Mouse (Mus musculus) cortical plate, adult 2 months (tissue): ENCODE measurements around the gene 1700092M07Rik. TPM values are rescaled to one million over a fixed set of nuclear protein-coding genes. Genes with fewer than 3 reads are reported as not detected.

Experiments
- H3K27ac ChIP-seq: fragments of 200-500 bp; 2 replicates; pipeline ENCODE4 v1.5.1; 2012; ENCODE audit warnings: low read length, control low read depth, inconsistent platforms; ENCODE audit not compliant: insufficient read depth
- H3K4me1 ChIP-seq: fragments of 200-500 bp; 2 replicates; pipeline ENCODE4 v1.6.1; 2011; ENCODE audit warnings: low read length; ENCODE audit not compliant: control insufficient read depth, insufficient read depth
- H3K4me3 ChIP-seq: fragments of 200-500 bp; 2 replicates; pipeline ENCODE4 v1.5.1; 2011; ENCODE audit warnings: mild to moderate bottlenecking, low read length, control low read depth; ENCODE audit not compliant: insufficient read depth
- CTCF ChIP-seq: fragments of 200-500 bp; IDR thresholded peaks from 2 replicates; pipeline ENCODE4 v1.5.1; 2011; ENCODE audit warnings: mild to moderate bottlenecking, control low read depth, low read length; ENCODE audit not compliant: insufficient read depth; ENCODE audit errors: extremely low read depth
- POLR2A ChIP-seq: fragments of 200-500 bp; IDR thresholded peaks from 2 replicates; pipeline ENCODE4 v1.6.1; 2011; ENCODE audit warnings: mild to moderate bottlenecking, low read length, control low read depth; ENCODE audit not compliant: insufficient read depth; ENCODE audit errors: extremely low read depth
- polyA plus RNA-seq: library from polyadenylated mRNA; depleted of rRNA; stranded (reverse); fragments of >200 nt; gene quantifications from 2 replicates; pipeline ENCODE4 v1.2.3, GENCODE M21; 2012

1700092M07Rik gene
- polyA plus RNA-seq, 1 experiment, result not detected

GRCm38 (mm10) chr19:8736160-8736467, 4.4 kb upstream of the 1700092M07Rik start:
- TF ChIP-seq CTCF (no peak), POLR2A (no peak)
- Histone ChIP-seq H3K27ac (no peak overlapping the region), H3K4me3 (peak overlapping the region; percentile 93), H3K4me1 (no peaks in the 10 kb centered on the region)

- Histone ChIP-seq H3K4me3 (no peak overlapping the region), H3K4me1 (peaks cover 5% of the 10 kb centered on the region; the same call in 1 of the 2 replicates), H3K27ac (no peak overlapping the region)
- TF ChIP-seq CTCF (no peak), POLR2A (no peak)
Observed at GRCm38 (mm10) chr19:8738911-8739310, 1.6 kb upstream of the 1700092M07Rik start.

DNA sequence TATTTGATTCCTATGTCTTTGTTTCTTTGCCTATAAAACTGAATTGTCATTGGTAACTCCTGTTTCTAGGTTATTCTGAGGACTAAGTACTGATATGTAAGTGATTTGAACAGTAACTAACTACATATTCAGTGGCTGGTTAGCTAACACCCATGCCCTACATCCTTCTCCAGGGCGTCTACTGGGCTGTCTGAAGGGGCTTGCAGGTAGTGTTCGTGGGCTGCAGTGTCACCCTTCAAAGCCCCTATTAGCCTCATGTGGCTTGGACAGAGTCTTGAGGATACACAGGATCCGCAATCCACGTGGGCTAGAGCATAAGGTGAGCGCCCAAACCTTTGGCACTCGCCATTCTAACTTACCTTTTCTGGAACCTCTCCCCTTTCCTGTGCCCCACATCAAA, 872 bp upstream of the 1700092M07Rik start:
- H3K27ac ChIP-seq, result no peak overlapping the region
- H3K4me3 ChIP-seq, result no peak overlapping the region
- TF ChIP-seq CTCF (no peak), POLR2A (no peak)
- H3K4me1 ChIP-seq, result peaks cover 5% of the 10 kb centered on the region; the same call in 1 of the 2 replicates

GRCm38 (mm10) chr19:8741243-8741869, 838 bp downstream of the 1700092M07Rik start, which contains the start of gene Stx5a:
Gene Stx5a, plus strand, starts transcription at chr19:8741413.
- Histone ChIP-seq H3K27ac (peak within 1 kb of the TSS; percentile 93), H3K4me3 (peak within 1 kb of the TSS; percentile 53), H3K4me1 (peaks cover 5% of the 10 kb centered on the region; the same call in 1 of the 2 replicates)
- TF ChIP-seq POLR2A (peak; percentile 77), CTCF (no peak)

GRCm38 (mm10) chr19:8742176-8742575, 1.7 kb downstream of the 1700092M07Rik start:
- no peak for TF ChIP-seq CTCF
- no peak for TF ChIP-seq POLR2A
- H3K4me1 ChIP-seq, result peaks cover 5% of the 10 kb centered on the region; the same call in 1 of the 2 replicates
- H3K27ac ChIP-seq, result 0 out of 2 replicates have a peak overlapping the region, but pooled peaks have one; percentile 17
- peak overlapping the region; percentile 53 for H3K4me3 ChIP-seq

DNA sequence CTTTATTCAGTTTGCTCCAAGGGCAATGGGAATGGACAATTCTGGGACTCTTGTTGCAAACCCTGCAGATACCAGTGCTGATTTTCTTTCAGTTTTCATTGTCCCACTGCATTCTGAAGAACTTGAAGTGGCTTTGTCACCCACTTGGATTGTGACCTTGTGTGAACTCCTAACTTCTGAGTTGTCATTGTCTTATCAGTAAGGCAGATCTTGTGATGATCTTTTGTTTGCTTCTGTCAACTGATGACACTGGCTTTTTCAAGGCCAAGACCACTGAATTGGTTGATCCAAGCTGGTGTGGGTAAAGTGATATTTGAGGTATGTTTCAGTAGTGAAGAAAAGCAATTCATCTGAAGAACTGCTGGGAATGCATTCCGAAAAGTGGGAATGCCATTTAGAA, 4.9 kb downstream of the 1700092M07Rik start:
- no peak for TF ChIP-seq CTCF
- no peak for TF ChIP-seq POLR2A
- Histone ChIP-seq H3K4me3 (no peak overlapping the region), H3K27ac (no peak overlapping the region), H3K4me1 (peaks cover 5% of the 10 kb centered on the region; the same call in 1 of the 2 replicates)

- TF ChIP-seq CTCF (0 out of 2 replicates have a peak, but pooled peaks have one; percentile 1), POLR2A (no peak)
- Histone ChIP-seq H3K4me3 (no peak overlapping the region), H3K27ac (no peak overlapping the region), H3K4me1 (peaks cover 3% of the 10 kb centered on the region; the same call in 1 of the 2 replicates)
Observed at GRCm38 (mm10) chr19:8747368-8747767, 6.8 kb downstream of the 1700092M07Rik start.

DNA sequence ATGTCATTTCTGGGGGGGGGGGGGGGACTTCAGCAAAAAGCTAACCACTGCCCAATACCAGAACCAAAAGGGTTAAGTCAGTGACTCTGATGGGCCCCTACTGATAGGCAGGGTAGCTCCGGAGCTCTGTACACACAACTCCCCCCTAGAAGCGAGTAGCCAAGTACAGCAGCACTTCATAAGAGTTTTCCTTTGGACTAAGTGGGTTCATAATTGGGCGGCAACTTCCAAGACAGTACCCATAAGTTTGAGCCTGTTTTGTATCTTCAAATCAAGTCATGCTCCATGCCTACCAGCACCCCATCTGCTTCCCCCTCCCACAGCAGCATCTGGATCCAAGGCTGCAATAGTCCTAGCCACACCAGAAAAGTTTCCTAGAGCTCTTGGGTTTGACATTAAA, 15.1 kb downstream of the 1700092M07Rik start:
- TF ChIP-seq POLR2A, result no peak
- no peak for TF ChIP-seq CTCF
- no peak overlapping the region for H3K27ac ChIP-seq
- H3K4me3 ChIP-seq, result no peak overlapping the region
- peaks cover 3% of the 10 kb centered on the region for H3K4me1 ChIP-seq

DNA sequence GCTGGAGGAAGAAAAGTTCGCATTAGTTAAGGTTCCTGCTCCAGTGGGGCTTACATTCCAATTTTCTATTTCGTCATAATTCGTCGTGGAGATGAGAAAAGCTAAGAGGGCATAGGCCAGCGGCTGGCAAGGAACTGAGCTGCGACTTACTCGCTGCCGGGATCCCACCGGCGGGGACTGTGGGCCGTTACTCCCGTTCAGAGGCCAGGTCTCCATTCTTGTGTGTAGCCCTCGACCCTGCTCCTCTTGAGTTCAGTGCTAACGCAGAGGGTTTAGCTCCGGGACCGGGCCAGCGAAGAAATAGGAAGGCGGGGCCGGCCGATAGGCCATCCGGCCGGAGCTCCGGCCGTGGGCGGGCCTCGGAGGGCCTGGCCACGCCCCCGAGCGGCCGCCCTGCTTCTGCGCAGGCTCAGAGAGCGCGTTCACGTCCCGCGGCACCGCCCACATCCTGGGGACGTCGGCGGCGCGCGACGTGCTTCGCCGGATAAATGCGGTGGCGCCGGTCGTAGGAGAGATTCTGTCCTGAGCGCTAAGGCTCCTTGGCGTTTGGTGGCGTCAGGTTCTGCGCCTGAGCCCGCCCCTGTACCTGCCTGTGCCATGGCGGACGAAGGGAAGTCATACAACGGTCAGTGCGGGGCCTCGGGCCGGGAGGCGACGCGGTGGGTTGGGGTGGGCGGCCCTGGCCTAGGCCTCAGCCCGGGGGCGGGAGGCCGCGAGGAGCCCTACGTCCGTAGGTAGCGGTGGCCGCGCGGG, 16.3 kb downstream of the 1700092M07Rik start, which contains the start of gene Nxf1:
Gene Nxf1, plus strand, starts transcription at position 439 of the 753 bp plus-strand sequence.
- H3K4me1 ChIP-seq, result peaks cover 3% of the 10 kb centered on the region
- TF ChIP-seq POLR2A (peak; percentile 94), CTCF (no peak)
- peak within 1 kb of the TSS; percentile 90 for H3K4me3 ChIP-seq
- H3K27ac ChIP-seq, result peak within 1 kb of the TSS; percentile 68
